Mouse (Mus musculus) layer of hippocampus, adult 11-12 months (tissue): ENCODE data around the gene Elk1.

Experiments used
- DNase-seq: peaks from one replicate; pipeline ENCODE4 v3.0.0; 2022; ENCODE audit warnings: low spot score

Gene Elk1

DNA sequence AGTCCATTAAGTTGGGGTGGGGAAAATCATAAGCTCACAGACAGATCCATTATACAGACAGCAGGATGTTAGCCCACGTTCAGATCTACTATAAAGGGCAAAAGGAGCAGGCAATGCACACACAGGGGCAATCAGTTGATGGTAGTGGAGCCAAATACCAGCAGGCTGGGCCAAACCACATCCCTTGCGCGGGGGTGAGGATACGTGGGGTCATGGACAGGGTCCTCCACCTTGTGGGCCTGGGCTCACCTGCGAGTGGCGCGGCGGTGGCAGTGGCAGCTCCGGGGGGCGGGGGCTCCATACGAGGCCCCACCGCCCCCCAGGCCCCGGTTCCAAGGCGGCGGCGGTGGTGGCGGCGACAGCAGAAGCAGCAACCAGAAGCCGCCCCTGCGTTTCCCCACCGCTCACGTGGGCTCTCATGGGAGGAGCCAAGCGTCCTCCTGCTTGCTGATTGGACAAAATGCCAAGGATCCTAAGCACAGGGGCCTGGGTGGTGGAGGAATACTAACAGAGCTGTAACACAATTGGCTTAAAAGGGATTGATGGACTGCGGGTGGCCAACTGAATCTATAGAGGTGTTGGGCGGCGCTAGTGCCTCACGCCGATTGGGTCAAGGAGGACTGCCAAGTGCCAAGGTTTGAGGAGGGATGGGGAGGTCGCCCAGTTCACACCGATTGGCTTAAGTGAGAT is at the start of gene Elk1:
Gene Elk1, minus strand, starts transcription at position 418 of the 690 bp plus-strand sequence.
- DNase-seq, result peak; percentile 84

DNA sequence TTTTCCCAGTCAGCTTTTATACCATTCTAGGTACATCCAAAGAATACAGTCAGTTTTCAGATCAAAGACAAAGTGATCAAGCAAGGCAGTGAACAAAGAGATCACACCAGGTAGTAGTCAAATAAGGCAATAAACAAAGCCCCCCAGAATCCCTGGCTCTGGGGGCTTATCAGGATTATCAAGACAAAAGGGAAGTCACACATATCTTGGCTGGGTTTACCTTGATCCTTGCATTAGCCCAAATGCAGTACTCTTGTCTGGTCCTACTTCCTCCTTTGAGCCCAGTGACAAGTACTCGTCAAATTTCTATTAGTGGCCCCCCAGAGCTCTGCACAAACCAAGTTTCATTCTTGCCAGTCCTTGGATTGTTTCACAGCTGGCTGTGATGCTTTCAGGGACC is 30.5 kb upstream of the Elk1 start:
- DNase-seq, result no peak

DNA sequence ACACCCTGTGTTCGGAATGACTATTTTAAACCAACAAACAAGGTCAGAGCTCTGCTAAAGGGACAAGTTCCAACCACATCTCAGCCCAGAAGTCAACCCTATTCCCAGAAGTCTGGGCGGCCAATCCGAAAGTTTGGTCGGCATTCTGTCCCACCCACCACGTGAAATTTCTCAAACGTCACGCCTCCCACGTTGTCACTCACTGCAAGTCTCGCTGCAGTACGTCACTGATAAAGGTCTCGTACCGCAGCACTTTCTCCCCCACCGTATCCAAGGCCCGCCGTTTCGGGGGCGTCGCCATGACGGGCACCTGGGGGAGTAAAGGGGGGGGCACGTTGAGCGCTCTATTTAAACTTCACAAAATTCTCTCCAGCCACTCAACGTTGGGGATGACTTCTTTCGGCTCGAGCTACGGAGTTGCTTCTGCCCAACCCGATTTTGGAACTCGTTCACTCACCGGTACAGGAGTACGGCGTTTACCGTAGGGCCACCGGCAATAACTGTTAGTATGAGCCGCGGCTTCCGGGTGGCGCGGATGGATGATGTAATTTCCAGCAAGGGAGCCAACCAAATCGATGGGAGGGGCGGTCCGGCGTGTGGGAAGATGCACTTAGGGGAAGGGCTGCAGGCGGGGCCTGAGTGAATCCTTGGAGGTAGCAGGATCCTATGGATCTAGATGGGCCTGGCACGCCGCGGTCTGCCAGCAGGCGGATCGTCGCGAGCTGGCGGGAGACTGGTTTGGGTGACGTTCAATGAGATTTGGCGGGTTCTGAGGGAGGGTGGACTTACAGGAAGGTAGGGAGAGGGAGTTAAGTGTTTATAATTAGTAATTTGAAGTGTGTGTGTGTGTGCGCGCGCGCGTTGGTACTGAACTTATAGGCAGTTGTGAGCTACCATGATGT is 11.3 kb upstream of the Elk1 start, which contains the start of gene Uxt:
Gene Uxt, minus strand, starts transcription at position 541 of the 902 bp plus-strand sequence.
- DNase-seq, result peak; percentile 87

DNA sequence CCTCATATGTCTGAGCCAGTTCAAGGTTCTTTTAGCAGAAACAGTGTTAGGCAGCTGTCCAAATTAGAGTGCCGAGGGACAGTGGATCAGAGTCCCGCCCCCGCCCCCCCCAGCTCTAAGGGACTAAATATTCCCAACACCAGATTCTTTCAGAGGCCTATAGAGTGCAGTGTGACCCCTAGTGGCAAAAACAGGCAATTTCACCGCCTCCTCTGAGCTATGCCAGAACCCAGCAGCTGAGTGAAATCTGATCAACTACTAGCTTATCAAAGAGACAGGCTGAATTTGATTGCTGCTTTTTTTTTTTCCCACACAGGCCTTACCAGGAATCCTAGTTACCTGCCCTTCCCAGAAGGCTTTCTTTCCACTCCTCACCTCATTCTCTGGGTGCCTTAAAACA is 4.4 kb downstream of the Elk1 start:
- DNase-seq, result peak; percentile 68

DNA sequence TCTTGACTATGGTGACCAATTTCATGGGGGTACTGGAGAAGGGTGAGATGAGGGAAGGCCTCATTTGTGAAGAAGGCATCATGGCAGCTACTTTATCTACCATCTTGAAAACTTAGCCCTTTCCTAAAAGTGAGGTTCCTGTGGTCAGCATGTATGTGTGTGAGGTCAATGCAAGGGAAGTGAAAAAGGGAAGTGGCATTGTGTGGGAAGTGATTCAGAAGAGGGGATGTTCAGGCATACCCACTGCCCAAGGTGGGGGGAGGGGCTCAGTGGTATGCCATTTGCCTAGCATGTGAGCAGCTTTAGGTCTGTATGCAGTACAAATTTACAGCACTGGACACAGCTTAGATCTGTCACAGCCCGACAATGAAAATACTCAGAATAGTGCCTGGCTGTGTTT is 18.4 kb downstream of the Elk1 start:
- peak; percentile 20 for DNase-seq

DNA sequence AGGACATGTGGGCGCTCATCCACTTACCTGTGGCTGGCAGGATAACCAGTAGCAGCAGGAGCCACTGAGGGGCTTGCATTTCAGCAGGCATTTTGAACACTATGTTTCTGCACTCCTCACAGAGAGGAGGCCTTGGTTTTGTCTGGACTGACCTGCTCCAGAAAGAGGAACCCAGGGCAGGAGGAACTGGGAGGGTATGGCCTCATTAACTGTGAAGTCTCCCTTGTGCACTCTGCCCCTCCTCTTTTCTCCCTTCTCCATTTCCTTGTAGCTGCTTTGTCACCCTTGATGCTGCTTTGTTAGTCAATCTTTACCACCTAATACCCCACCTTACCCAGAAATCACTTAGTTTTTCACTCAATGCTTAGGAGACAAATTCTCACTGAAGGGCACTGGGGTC is 19.0 kb downstream of the Elk1 start, which contains the start of gene Cfp:
Gene Cfp, minus strand, starts transcription at position 192 of the 400 bp plus-strand sequence.
- DNase-seq, result no peak

DNA sequence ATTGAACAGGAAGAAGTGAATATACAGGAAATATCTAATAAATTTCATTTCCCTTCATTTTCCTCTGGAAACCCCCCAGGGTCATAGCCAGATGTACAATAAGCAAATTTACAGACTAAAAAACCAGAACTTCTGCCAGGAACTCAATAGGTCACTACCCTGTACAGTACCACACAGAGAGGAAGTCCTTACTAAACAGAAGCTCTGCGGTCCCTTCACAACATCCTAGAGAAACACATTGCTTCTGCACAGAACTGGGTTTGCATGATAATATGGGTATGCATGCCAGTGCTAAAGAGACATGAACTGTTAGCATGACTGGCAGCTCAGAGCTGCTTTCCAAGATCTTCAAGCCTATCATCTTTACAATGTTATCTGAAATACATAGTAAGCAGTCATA is 20.5 kb downstream of the Elk1 start:
- no peak for DNase-seq

DNA sequence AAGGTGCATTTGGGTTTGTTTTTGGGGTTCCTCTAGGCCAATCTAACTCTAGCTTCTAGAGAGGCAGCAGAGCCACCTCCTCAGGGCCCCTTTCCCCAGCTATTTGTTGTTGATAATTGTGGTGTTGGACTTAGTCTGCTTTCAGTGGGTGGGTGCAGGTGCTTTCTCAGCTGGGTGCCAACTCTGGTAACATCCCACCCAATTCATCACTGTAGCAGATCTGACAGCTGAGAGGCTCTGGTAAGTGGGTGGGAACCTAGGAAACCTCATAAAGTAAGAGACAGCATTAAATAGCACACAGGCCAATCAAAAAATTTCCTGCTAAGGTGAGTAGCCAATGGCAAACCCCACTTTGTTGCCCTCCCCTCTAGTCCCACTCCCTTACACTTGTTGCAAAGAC is 25.4 kb downstream of the Elk1 start:
- no peak for DNase-seq

DNA sequence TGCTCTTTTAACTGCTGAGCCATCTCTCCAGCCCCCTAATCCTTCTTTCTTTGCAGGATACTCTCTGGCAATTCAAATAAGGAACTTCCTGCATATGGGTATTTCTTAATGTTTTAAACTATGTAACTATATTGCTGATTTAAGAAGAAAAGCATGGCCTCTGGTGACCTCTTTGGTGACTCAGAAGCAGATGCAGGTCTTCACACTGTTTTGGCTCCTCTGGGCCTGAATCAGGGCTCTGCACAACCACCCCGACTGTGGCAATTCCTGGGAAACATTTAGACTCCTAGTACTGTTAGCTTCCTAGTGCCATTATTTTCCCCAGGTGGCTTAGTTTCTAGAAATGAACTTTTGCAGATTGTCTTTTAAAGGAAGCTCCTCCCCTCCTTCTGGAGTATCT is 26.9 kb downstream of the Elk1 start:
- no peak for DNase-seq

DNA sequence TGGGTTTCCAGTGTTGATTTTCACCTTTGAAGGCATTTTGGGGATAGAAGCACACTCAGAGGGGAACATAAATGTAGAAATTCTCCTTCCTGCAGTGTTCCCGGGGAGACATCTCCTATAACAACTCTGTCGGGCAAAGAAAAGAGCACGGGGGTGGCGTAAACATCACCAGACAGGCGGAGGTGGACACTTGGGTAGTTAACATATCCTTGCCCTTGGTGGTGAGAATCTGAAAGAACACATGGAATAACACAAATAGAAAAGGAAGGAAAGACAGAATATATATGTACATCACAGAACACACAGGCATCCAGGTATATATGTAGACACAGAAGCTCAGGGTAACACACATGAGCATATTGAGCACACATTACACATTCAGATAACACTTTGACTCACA is 29.0 kb downstream of the Elk1 start:
- no peak for DNase-seq

DNA sequence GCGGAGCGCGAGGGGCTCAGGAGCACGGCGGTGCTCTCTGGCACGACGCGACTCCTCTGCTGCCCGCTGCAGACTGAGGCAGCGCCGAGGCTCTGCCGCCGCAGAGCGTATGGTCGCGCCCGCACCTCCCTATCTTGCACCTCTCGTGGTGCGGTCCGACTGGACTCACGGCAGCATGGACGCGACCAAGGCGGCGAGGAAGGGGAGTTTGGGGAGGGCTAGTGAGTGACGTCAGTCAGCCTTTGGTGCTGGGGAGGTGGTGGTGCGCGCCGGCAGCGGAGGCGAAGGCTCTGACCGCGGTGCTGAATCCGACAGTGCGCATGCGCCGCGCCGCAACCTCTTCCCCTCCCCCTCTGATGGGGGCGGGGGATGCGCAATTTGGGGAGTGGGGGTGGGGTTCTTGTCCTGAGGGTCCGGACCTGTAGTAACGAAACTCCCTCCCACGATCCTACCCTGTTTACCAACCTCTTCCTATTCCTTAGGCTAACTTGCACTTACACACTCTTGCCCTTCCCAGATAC is 29.5 kb downstream of the Elk1 start, which contains the start of gene Syn1:
Gene Syn1, minus strand, starts transcription at position 161 of the 521 bp plus-strand sequence.
- peak; percentile 79 for DNase-seq

DNA sequence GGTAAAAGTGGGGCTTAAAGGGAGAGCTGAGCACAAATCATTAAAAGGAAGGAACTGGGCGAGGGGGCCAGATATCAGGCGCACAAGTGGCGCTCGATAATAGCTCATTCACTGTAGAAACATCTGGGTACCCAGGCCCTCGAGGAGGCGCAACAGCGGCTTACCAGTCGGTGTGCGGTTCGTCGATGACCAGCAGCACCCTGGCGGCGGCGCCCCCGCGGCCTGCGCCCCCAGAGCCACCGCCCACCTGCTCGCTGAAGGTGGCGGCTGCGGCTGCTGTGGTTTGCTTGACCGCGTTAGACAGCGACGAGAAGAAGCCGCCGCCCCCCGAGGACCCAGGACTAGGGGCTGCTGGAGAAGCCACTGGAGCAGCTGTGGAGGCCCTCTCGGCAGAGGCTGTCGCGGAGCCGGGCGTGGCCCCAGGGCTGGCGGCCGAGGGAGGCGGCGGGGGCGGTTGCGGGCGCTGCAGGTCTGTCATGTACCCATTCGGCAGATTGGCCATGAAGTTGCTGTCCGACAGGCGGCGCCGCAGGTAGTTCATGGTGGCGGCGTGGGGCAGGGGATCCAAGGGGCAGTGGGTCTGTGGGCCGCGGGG is 30.1 kb downstream of the Elk1 start:
- no peak for DNase-seq

DNA sequence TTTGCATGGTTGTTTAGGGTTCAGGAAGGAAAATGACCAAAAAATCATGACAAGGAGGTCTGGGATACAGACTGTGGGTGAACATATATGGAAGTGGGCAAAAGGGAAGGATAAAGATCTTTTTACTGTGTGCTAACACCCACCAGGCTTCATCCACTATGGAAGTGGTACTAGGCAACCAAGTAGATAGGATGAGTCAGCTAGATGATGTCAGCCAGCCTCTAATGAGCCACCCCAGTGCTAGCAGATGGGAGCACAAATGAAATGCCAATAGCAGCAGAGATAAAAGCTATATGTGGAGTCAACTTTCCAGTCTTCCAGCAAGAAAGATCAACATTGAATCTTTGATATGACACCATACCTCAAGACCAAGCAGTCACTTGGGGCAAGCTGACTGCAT is 35.3 kb downstream of the Elk1 start:
- peak; percentile 16 for DNase-seq

DNA sequence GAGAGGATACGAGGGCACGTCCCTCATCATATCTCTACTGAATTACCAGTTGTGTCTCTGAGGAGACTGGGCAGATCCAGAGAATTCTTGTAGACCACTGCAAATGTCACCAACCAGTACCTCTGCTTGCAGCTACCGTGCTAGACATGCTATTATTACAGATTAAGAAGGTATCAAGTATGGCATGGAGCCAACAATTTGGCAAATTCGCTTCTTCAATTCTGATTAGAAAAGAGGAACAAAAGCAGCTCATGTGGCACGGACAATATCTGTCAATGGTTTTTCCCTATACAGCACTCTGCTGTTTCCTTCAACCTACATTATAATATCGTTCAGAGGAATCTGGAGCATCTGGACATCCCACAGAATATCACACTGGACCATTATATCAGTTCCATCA is 36.7 kb downstream of the Elk1 start:
- DNase-seq, result no peak

DNA sequence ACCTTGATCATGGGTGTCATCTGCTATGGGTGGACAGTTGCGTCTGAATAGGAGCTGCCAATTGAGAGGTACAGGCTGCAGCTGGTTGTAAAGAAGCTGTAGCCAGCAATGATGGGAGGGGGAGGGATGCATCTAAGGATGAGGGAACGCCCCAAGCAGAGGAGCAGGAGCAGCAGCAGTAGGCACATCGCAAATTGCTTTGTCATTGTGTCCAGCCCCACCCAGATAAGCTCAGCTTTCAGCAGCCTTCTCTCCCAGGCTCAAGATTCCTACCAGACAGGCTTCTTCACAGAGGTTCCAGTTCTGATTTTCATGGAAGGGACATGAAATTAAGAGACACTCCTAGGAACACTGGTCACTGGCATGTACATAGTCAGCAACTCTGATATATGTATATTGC is 40.3 kb downstream of the Elk1 start:
- DNase-seq, result no peak
